Mouse (Mus musculus) lung, postnatal 0 days (tissue): ENCODE results near the gene Wbp1l. TPM values are rescaled to one million over a fixed set of nuclear protein-coding genes. Genes with fewer than 3 reads are reported as not detected.

Experiments used
- ATAC-seq: fragments of 200-750 bp; cut with Nextera tagmentation; 2 replicates; pipeline ENCODE4 v1.8.0; 2017; ENCODE audit warnings: moderate library complexity
- DNase-seq: peaks from one replicate; pipeline ENCODE4 v3.0.0-alpha.2; 2016; ENCODE audit warnings: low spot score
- H3K27ac ChIP-seq: fragments of 300-500 bp; sonication (generic); 2 replicates; pipeline ENCODE4 v1.5.1; 2014; ENCODE audit warnings: antibody characterized with exemption, mild to moderate bottlenecking, low read length, mixed read lengths
- H3K27me3 ChIP-seq: fragments of 300-500 bp; sonication (generic); replicated peaks from 2 replicates; pipeline ENCODE4 v1.6.1; 2014; ENCODE audit warnings: low read length, mixed read lengths; ENCODE audit not compliant: insufficient read depth
- H3K36me3 ChIP-seq: fragments of 300-500 bp; sonication (generic); 2 replicates; pipeline ENCODE4 v1.6.1; 2014; ENCODE audit warnings: low read length, mixed read lengths; ENCODE audit not compliant: insufficient read depth
- H3K4me1 ChIP-seq: fragments of 300-500 bp; sonication (generic); 2 replicates; pipeline ENCODE4 v1.6.1; 2014; ENCODE audit warnings: antibody characterized with exemption, low read depth, low read length, mixed read lengths; ENCODE audit not compliant: insufficient read depth
- H3K4me2 ChIP-seq: fragments of 300-500 bp; sonication (generic); replicated peaks from 2 replicates; pipeline ENCODE4 v1.6.1; 2014; ENCODE audit warnings: low read depth, mild to moderate bottlenecking, low read length, moderate library complexity, mixed read lengths
- H3K4me3 ChIP-seq: fragments of 300-500 bp; sonication (generic); 2 replicates; pipeline ENCODE4 v1.5.1; 2014; ENCODE audit warnings: low read depth, low read length
- H3K9ac ChIP-seq: fragments of 300-500 bp; sonication (generic); replicated peaks from 2 replicates; pipeline ENCODE4 v1.6.1; 2014; ENCODE audit warnings: low read depth, mild to moderate bottlenecking
- H3K9me3 ChIP-seq: fragments of 300-500 bp; sonication (generic); 2 replicates; pipeline ENCODE4 v1.6.1; 2016; ENCODE audit warnings: low read length, mixed read lengths
- CTCF ChIP-seq: IDR thresholded peaks from 2 replicates; pipeline ENCODE4 v1.5.1; 2016; ENCODE audit warnings: antibody characterized with exemption, mild to moderate bottlenecking
- EP300 ChIP-seq: IDR thresholded peaks from 2 replicates; pipeline ENCODE4 v1.6.1; 2016; ENCODE audit warnings: antibody characterized with exemption, mild to moderate bottlenecking, control low read depth
- WGBS: fragments of 180-500 bp; shearing (Covaris S2); extraction: QIAGEN DNeasy Blood & Tissue Kit; methylation state at CpG from one replicate; pipeline ENCODE4 v1.1.7; 2014; 5-methylcytosine and 5-hydroxymethylcytosine counted together
- polyA plus RNA-seq: library from polyadenylated mRNA; unstranded; fragments of >200 nt; fragmentation: Nextera tagmentation; extraction: Ambion mirVana; gene quantifications from 2 replicates; pipeline ENCODE4 v1.2.1, GENCODE M21; 2015

The Wbp1l gene
- polyA plus RNA-seq, 1 experiment from 2014 or later: 37.4 TPM

DNA sequence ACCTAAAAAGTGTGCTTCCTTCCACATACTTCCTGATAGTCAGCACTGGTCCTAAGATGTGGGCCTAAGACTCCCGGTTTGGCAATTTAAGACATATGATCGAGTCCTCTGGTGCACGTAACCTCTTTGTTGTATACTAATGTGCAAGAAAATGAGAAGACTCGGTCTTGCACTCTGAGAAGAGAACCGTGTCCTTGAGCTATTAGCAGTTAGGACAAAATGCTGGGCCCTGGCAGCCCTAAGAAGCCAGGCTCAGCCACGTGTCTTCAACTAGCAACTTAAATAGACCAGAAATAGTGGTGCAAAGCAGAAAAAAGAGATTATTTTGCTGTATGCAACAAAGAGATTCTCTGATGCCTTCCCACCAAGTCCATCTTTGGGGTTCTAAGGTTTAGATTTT, 63.9 kb downstream of the Wbp1l start:
- H3K4me1 ChIP-seq: no peaks in the 10 kb centered on the region
- H3K4me3 ChIP-seq: no peak overlapping the region
- 71% methylated on average over 6 of the region's 6 CpGs for WGBS
- ATAC-seq (no peak), DNase-seq (no peak)
- no peak for TF ChIP-seq CTCF
- TF ChIP-seq EP300: no peak
- H3K27ac ChIP-seq: no peak overlapping the region
- H3K9ac ChIP-seq: no peak overlapping the region
- no peaks in the 10 kb centered on the region for H3K27me3 ChIP-seq
- H3K36me3 ChIP-seq: no peaks in the 10 kb centered on the region
- no peak overlapping the region for H3K4me2 ChIP-seq
- H3K9me3 ChIP-seq: no peaks in the 10 kb centered on the region

DNA sequence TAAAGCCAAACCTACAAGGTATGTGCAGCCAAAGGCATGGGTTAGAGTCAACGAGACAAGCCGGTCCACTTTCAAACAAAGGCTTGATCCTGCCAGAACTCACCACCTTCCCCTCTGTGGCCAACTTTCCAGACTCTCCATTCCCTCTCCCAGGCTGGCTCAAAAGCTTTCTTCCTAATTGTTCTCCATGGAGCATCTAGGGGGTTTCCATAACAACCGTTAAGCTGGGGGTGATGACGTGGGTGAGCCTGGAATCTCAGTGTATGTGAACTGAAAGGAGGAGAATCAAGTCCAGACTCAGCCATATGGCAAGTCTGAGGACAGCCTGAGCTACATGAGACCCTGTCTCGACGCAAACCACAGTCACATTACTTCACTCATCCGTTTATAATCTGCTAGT, 66.6 kb downstream of the Wbp1l start:
- H3K4me1 ChIP-seq: no peaks in the 10 kb centered on the region
- 70% methylated on average over 7 of the region's 7 CpGs for WGBS
- H3K27me3 ChIP-seq: no peaks in the 10 kb centered on the region
- no peak for DNase-seq
- H3K4me2 ChIP-seq: no peak overlapping the region
- no peak overlapping the region for H3K27ac ChIP-seq
- TF ChIP-seq CTCF (no peak), EP300 (no peak)
- H3K36me3 ChIP-seq: no peaks in the 10 kb centered on the region
- no peak for ATAC-seq
- no peak overlapping the region for H3K9ac ChIP-seq
- H3K9me3 ChIP-seq: no peaks in the 10 kb centered on the region
- no peak overlapping the region for H3K4me3 ChIP-seq

DNA sequence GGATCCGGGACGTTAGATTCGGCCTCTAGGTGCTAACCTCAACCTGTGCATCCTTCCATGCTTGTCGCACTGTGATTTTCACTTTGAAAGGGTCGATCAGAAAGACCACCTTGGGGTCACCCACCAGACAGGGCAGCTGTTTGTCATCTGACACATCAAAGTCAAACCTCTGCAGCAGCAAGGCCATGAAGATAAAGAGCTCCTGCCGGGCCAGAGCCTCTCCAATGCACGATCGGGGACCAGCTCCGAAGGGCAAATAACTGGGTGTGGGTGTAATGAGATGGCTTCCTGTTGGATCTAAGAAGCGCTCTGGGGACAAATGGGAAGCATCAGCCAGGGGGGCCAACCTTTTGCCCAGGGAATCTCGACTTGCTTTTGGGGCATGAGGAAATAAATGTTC, 68.4 kb downstream of the Wbp1l start:
- DNase-seq (no peak), ATAC-seq (no peak)
- no peak overlapping the region for H3K4me2 ChIP-seq
- WGBS: 34% methylated on average over 11 of the region's 11 CpGs
- H3K9ac ChIP-seq: no peak overlapping the region
- TF ChIP-seq CTCF (no peak), EP300 (no peak)
- no peaks in the 10 kb centered on the region for H3K27me3 ChIP-seq
- no peaks in the 10 kb centered on the region for H3K9me3 ChIP-seq
- no peak overlapping the region for H3K27ac ChIP-seq
- no peaks in the 10 kb centered on the region for H3K4me1 ChIP-seq
- no peak overlapping the region for H3K4me3 ChIP-seq
- no peaks in the 10 kb centered on the region for H3K36me3 ChIP-seq

DNA sequence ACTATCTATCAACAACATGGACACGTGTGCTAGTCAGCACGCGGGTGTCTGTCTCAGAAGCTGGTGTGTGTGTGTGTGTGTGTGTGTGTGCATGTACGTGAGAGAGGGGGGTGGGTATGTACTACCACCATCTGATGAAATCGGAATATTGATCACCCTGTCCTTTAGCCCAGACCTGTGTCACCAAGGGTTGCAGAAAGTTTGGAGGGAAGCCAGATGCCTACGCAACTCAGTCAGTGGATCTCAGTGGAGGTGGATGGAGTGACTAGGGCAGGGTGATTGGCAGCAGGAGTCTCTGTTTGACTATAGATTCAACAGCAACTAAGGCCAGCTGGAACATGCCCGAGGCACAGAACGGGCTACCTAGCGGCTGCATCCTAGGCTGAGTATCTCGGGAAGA, 69.4 kb downstream of the Wbp1l start:
- DNase-seq (no peak), ATAC-seq (no peak)
- Histone ChIP-seq H3K4me2 (no peak overlapping the region), H3K9me3 (no peaks in the 10 kb centered on the region), H3K9ac (no peak overlapping the region), H3K4me3 (no peak overlapping the region), H3K4me1 (no peaks in the 10 kb centered on the region), H3K27me3 (no peaks in the 10 kb centered on the region), H3K27ac (no peak overlapping the region), H3K36me3 (no peaks in the 10 kb centered on the region)
- WGBS: 82% methylated on average over 10 of the region's 10 CpGs
- no peak for TF ChIP-seq EP300
- no peak for TF ChIP-seq CTCF

DNA sequence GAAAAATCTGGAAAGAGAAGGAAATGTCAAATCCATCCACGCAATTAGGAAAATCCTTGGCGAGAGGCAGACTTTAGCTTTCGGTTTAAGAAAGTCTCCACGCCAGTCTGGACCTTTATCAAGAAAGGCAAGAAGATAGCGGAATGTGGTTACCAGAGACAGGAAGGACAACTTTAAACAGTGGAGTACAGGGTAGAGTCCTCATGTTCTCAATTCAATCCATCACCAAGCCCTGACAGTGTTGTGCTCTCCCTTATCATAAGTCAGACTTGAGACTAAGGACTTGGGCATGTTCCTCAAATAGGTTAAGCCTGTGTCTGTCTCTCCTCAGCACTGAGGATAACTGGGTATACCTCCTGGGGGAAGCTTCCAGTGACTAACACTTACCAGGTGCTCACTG, 70.9 kb downstream of the Wbp1l start:
- Histone ChIP-seq H3K4me1 (no peaks in the 10 kb centered on the region), H3K36me3 (no peaks in the 10 kb centered on the region), H3K9me3 (no peaks in the 10 kb centered on the region), H3K27me3 (no peaks in the 10 kb centered on the region), H3K27ac (no peak overlapping the region), H3K4me3 (no peak overlapping the region), H3K9ac (no peak overlapping the region), H3K4me2 (no peak overlapping the region)
- no peak for TF ChIP-seq CTCF
- DNase-seq (no peak), ATAC-seq (no peak)
- 55% methylated on average over 5 of the region's 5 CpGs for WGBS

DNA sequence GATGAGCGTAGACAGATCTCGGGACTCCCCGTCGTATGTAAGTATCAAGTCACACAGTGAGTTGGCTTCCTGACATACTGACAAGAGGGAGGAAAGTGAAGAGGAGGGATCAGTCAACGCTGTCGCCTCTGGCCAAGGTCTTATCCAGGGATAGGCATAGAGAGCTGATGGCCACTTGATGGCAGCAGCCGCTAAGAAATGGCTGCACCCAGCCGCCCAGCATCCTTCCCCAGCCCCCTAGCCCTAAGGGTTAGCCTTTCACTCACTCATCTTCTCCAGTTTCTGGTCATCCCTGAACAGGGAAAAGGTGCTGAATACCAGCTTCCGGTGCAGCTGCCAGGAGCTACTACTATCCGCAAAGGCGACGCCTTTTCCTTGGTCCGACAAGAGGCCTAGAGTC, 71.8 kb downstream of the Wbp1l start:
- ATAC-seq (peak; percentile 80), DNase-seq (peak; percentile 77)
- Histone ChIP-seq H3K27me3 (no peaks in the 10 kb centered on the region), H3K4me3 (no peak overlapping the region), H3K9me3 (no peaks in the 10 kb centered on the region), H3K27ac (no peak overlapping the region), H3K4me1 (no peaks in the 10 kb centered on the region), H3K9ac (no peak overlapping the region), H3K36me3 (no peaks in the 10 kb centered on the region), H3K4me2 (no peak overlapping the region)
- 24% methylated on average over 13 of the region's 13 CpGs for WGBS
- peak; percentile 90 for TF ChIP-seq CTCF
- TF ChIP-seq EP300: no peak

DNA sequence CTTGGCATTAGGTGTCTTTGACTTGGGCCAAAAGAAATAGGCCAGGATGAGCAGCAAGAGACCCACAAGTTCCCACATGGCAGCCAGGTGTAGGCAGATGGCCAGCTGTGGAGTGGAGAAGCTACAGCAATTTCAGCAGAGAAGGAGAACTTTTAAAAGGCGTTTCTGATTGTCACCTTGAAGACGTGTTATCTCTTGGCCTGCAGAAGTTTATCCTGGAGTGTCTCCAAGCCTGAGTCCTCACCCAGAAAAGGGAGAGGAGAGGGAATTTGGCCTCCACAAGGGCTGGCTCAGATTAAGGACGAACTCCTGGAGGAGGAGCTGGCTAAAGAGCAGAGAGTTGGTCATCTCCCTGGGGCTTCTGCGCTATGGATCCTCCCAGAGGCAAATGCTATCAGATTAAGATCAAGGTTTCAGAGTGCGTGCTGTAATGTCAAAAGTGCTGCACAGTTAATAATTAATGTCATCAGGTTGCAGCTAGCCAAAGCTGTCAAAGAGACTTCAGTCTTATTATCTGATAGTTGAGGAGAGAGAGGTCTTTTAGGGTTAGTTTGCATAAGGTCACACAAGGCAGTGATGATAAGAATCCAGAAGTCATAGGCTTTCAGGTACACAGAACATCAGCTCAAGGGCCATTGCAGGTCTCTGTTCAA, 74.0 kb downstream of the Wbp1l start, which contains the start of gene Cyp17a1:
Cyp17a1 (minus strand) TSS at position 407 of the 653 bp plus-strand sequence.
- no peak within 1 kb of the TSS for H3K4me3 ChIP-seq
- H3K9ac ChIP-seq: no peak within 1 kb of the TSS
- ATAC-seq (no peak), DNase-seq (no peak)
- no peaks in the 10 kb centered on the region for H3K4me1 ChIP-seq
- H3K27ac ChIP-seq: no peak within 1 kb of the TSS
- no peaks in the 10 kb centered on the region for H3K36me3 ChIP-seq
- no peaks in the 10 kb centered on the region for H3K9me3 ChIP-seq
- 32% methylated on average over 5 of the region's 5 CpGs for WGBS
- H3K4me2 ChIP-seq: no peak within 1 kb of the TSS
- no peak for TF ChIP-seq CTCF
- TF ChIP-seq EP300: no peak
- H3K27me3 ChIP-seq: no peaks in the 10 kb centered on the region
